Mouse (Mus musculus): ENCODE data around the gene Gm13285. TPM values are rescaled to one million over a fixed set of nuclear protein-coding genes. Genes with fewer than 3 reads are reported as not detected.
"Not testable (repeated sequence)": the region's sequence is repeated elsewhere in the genome, so short reads cannot be mapped to it uniquely, and the experiment has no call there.

Gm13285 gene
- polyA plus RNA-seq, 1 experiment from 2014 or later, result not detected

GRCm38 (mm10) chr4:88805761-88806160, 6.3 kb downstream of the Gm13285 start:
- H3K27ac ChIP-seq; H3K4me3 ChIP-seq (replicated peaks; ENCODE audit: low read depth, low read length); DNase-seq (ENCODE audit: low spot score); H3K9ac ChIP-seq (ENCODE audit: low read depth, low read length); H3K9me3 ChIP-seq (replicated peaks; ENCODE audit: low read length); H3K4me2 ChIP-seq (ENCODE audit: low read length); H3K4me1 ChIP-seq (replicated peaks; ENCODE audit: insufficient read depth, low read length); ATAC-seq (replicated peaks; ENCODE audit: low FRiP score, low read depth); H3K27me3 ChIP-seq (ENCODE audit: insufficient read depth, low read length); H3K36me3 ChIP-seq (ENCODE audit: insufficient read depth, low read length): not testable (repeated sequence)
- peak; percentile 39 for TF ChIP-seq CTCF (IDR thresholded peaks at IDR 0.05; ENCODE audit: low read depth)
- no CpG with 5 or more reads among the region's 34 CpGs for WGBS

DNA sequence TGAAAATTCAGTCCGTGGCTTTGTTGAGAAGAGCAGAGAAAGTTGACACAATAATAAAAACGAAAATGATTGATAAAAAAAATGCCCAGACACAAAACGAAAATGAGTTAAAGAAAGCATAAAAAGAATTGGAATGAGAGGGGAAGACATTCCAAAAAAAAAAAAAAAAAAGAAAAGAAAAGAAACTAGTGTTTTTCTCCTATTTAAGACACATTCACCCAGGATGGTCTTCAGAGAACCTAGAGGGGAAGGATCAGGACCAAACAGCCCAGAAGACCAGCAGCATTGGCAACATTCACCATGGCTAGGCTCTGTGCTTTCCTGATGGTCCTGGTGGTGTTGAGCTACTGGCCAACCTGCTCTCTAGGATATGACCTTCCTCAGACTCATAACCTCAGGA, 16.5 kb downstream of the Gm13285 start, which contains the start of gene Ifna7:
Gene Ifna7, plus strand, starts transcription at position 301 of the 400 bp plus-strand sequence.
- DNase-seq (ENCODE audit: low spot score) (no peak), ATAC-seq (replicated peaks; ENCODE audit: low FRiP score, low read depth) (no peak)
- no peaks in the 10 kb centered on the region for H3K4me1 ChIP-seq (replicated peaks; ENCODE audit: insufficient read depth, low read length)
- no peak within 1 kb of the TSS for H3K4me3 ChIP-seq (replicated peaks; ENCODE audit: low read depth, low read length)
- WGBS, result 63% methylated on average over 3 of the region's 3 CpGs
- no peaks in the 10 kb centered on the region for H3K9me3 ChIP-seq (replicated peaks; ENCODE audit: low read length)
- no peak within 1 kb of the TSS for H3K4me2 ChIP-seq (ENCODE audit: low read length)
- H3K9ac ChIP-seq (ENCODE audit: low read depth, low read length), result no peak within 1 kb of the TSS
- no peaks in the 10 kb centered on the region for H3K36me3 ChIP-seq (ENCODE audit: insufficient read depth, low read length)
- no peaks in the 10 kb centered on the region for H3K27me3 ChIP-seq (ENCODE audit: insufficient read depth, low read length)
- H3K27ac ChIP-seq, result no peak within 1 kb of the TSS
- TF ChIP-seq CTCF (IDR thresholded peaks at IDR 0.05; ENCODE audit: low read depth), result no peak

DNA sequence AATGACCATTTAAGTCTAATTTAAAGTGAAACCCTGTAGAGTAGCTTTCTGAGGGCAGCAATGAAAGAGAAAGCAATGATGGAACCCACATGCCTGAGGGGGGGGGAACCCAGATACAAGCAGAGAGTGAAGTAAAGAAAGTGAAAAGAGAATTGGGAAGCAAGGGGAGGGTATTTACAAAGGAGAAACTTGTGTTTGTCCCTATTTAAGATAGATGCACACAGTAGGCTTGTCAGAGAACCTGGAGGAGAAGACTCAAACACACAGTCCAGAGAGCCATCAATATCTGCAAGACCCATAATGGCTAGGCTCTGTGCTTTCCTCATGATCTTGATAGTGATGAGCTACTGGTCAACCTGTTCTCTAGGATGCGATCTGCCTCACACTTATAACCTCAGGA, 20.2 kb downstream of the Gm13285 start, which contains the start of gene Ifna11:
Gene Ifna11, plus strand, starts transcription at position 301 of the 400 bp plus-strand sequence.
- no peaks in the 10 kb centered on the region for H3K4me1 ChIP-seq (replicated peaks; ENCODE audit: insufficient read depth, low read length)
- H3K36me3 ChIP-seq (ENCODE audit: insufficient read depth, low read length), result no peaks in the 10 kb centered on the region
- ATAC-seq (replicated peaks; ENCODE audit: low FRiP score, low read depth) (no peak), DNase-seq (ENCODE audit: low spot score) (no peak)
- H3K9me3 ChIP-seq (replicated peaks; ENCODE audit: low read length), result no peaks in the 10 kb centered on the region
- H3K27me3 ChIP-seq (ENCODE audit: insufficient read depth, low read length), result no peaks in the 10 kb centered on the region
- no peak for TF ChIP-seq CTCF (IDR thresholded peaks at IDR 0.05; ENCODE audit: low read depth)
- H3K4me3 ChIP-seq (replicated peaks; ENCODE audit: low read depth, low read length), result no peak within 1 kb of the TSS
- 79% methylated on average over 1 of the region's 1 CpGs for WGBS
- H3K27ac ChIP-seq, result no peak within 1 kb of the TSS
- no peak within 1 kb of the TSS for H3K4me2 ChIP-seq (ENCODE audit: low read length)
- H3K9ac ChIP-seq (ENCODE audit: low read depth, low read length), result no peak within 1 kb of the TSS

DNA sequence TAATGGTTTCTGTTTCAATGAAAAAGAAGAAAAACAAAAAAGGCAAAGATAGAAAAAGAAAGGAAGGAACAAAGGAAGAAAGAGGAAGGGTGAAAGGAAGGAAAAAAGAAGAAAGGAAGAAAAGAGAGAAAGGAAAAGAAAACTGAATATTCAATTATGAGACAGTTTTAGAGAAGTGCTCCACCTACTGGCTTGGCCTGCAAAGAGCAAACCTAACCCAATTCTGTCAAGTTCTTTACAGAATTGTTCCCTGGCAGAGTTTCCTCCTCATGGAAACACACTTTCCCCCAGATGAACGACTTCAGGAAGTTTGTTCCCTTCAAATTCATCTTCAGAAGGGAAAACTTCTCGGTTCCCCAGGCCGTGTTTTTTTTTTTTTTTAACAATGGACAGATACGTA, 23.5 kb downstream of the Gm13285 start:
- no peaks in the 10 kb centered on the region for H3K9me3 ChIP-seq (replicated peaks; ENCODE audit: low read length)
- H3K27me3 ChIP-seq (ENCODE audit: insufficient read depth, low read length), result no peaks in the 10 kb centered on the region
- DNase-seq (ENCODE audit: low spot score), result peak; percentile 51
- H3K9ac ChIP-seq (ENCODE audit: low read depth, low read length), result no peak overlapping the region
- H3K27ac ChIP-seq, result no peak overlapping the region
- no peak overlapping the region for H3K4me3 ChIP-seq (replicated peaks; ENCODE audit: low read depth, low read length)
- WGBS, result 23% methylated on average over 4 of the region's 4 CpGs
- no peaks in the 10 kb centered on the region for H3K4me1 ChIP-seq (replicated peaks; ENCODE audit: insufficient read depth, low read length)
- H3K4me2 ChIP-seq (ENCODE audit: low read length), result no peak overlapping the region
- ATAC-seq (replicated peaks; ENCODE audit: low FRiP score, low read depth), result no peak
- TF ChIP-seq CTCF (IDR thresholded peaks at IDR 0.05; ENCODE audit: low read depth), result peak; percentile 66
- no peaks in the 10 kb centered on the region for H3K36me3 ChIP-seq (ENCODE audit: insufficient read depth, low read length)

DNA sequence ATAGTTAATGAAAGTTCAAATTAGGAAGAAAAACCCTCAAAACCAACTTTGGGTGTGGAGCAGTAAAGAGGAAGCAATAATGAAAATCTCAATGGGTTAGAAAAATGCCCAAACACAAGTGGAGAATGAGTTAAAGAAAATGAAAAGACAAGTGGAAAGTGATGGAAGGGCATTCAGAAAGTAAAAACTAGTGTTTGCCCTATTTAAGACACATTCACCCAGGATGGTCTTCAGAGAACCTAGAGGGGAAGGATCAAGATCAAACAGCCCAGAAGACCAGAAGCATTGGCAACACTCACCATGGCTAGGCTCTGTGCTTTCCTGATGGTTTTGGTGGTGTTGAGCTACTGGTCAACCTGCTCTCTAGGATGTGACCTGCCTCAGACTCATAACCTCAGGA, 27.7 kb downstream of the Gm13285 start, which contains the start of gene Ifna6:
Gene Ifna6, plus strand, starts transcription at position 301 of the 400 bp plus-strand sequence.
- H3K36me3 ChIP-seq (ENCODE audit: insufficient read depth, low read length); H3K4me2 ChIP-seq (ENCODE audit: low read length); H3K4me3 ChIP-seq (replicated peaks; ENCODE audit: low read depth, low read length); H3K4me1 ChIP-seq (replicated peaks; ENCODE audit: insufficient read depth, low read length); DNase-seq (ENCODE audit: low spot score); H3K9me3 ChIP-seq (replicated peaks; ENCODE audit: low read length); ATAC-seq (replicated peaks; ENCODE audit: low FRiP score, low read depth); H3K27ac ChIP-seq; H3K9ac ChIP-seq (ENCODE audit: low read depth, low read length); H3K27me3 ChIP-seq (ENCODE audit: insufficient read depth, low read length): not testable (repeated sequence)

- Histone ChIP-seq H3K36me3 (ENCODE audit: insufficient read depth, low read length) (no peaks in the 10 kb centered on the region), H3K27ac (no peak overlapping the region), H3K9ac (ENCODE audit: low read depth, low read length) (no peak overlapping the region), H3K4me1 (replicated peaks; ENCODE audit: insufficient read depth, low read length) (no peaks in the 10 kb centered on the region), H3K27me3 (ENCODE audit: insufficient read depth, low read length) (no peaks in the 10 kb centered on the region), H3K4me3 (replicated peaks; ENCODE audit: low read depth, low read length) (no peak overlapping the region), H3K4me2 (ENCODE audit: low read length) (no peak overlapping the region), H3K9me3 (replicated peaks; ENCODE audit: low read length) (no peaks in the 10 kb centered on the region)
- ATAC-seq (replicated peaks; ENCODE audit: low FRiP score, low read depth) (no peak), DNase-seq (ENCODE audit: low spot score) (peak; percentile 59)
- TF ChIP-seq CTCF (IDR thresholded peaks at IDR 0.05; ENCODE audit: low read depth), result peak; percentile 64
- WGBS, result 32% methylated on average over 4 of the region's 4 CpGs
Observed at GRCm38 (mm10) chr4:88830523-88830922, 31.1 kb downstream of the Gm13285 start.

- H3K27ac ChIP-seq; H3K9ac ChIP-seq (ENCODE audit: low read depth, low read length); H3K9me3 ChIP-seq (replicated peaks; ENCODE audit: low read length); ATAC-seq (replicated peaks; ENCODE audit: low FRiP score, low read depth); H3K4me2 ChIP-seq (ENCODE audit: low read length); DNase-seq (ENCODE audit: low spot score); H3K4me1 ChIP-seq (replicated peaks; ENCODE audit: insufficient read depth, low read length); H3K4me3 ChIP-seq (replicated peaks; ENCODE audit: low read depth, low read length); H3K27me3 ChIP-seq (ENCODE audit: insufficient read depth, low read length); H3K36me3 ChIP-seq (ENCODE audit: insufficient read depth, low read length): not testable (repeated sequence)
- 64% methylated on average over 1 of the region's 1 CpGs for WGBS
Observed at GRCm38 (mm10) chr4:88835225-88835624, 35.8 kb downstream of the Gm13285 start, which contains the start of gene Ifna5. Gene Ifna5 (plus strand): TSS chr4:88835525.

All from kidney, postnatal 0 days (tissue).